Mouse (Mus musculus): Measurements from ENCODE around the gene Neurl1a.

- TF ChIP-seq GATA1 (IDR thresholded peaks at IDR 0.05; ENCODE audit: borderline replicate concordance, low read length): no peak
- no peak for TF ChIP-seq FLI1 (IDR thresholded peaks at IDR 0.05; ENCODE audit: low read length)
Observed at GRCm38 (mm10) chr19:47144154-47144553, 34.5 kb upstream of the Neurl1a start, which contains the start of gene Calhm1.

Data from megakaryocyte, embryonic 14.5 days (primary cell).